Mouse (Mus musculus) CH12.LX (cell line): ENCODE data around the gene Snx4.

Experiments used
- CHD1 ChIP-seq: IDR thresholded peaks from 2 replicates; pipeline ENCODE4 v1.6.1; 2012; ENCODE audit warnings: low read depth, low read length, improper control_type of control experiment, inconsistent platforms
- CTCF ChIP-seq, 2 experiments: IDR thresholded peaks in 1 of 2; conservative IDR thresholded peaks in 1 of 2; 2 replicates each; pipeline ENCODE4 v1.5.1; 2011 to 2012; ENCODE audit warnings: low read depth in 2 of 2, low read length in 2 of 2, improper control_type of control experiment in 1 of 2, inconsistent platforms in 1 of 2, mild to moderate bottlenecking in 1 of 2, moderate library complexity in 1 of 2
- ELF1 ChIP-seq: IDR thresholded peaks from 2 replicates; pipeline ENCODE4 v1.6.1; 2014; ENCODE audit warnings: low read depth, mild to moderate bottlenecking, inconsistent platforms, low read length, improper control_type of control experiment
- EP300 ChIP-seq: IDR thresholded peaks from 2 replicates; pipeline ENCODE4 v1.6.1; 2011; ENCODE audit warnings: low read length, improper control_type of control experiment
- GABPA ChIP-seq: IDR thresholded peaks from 2 replicates; pipeline ENCODE4 v1.6.1; 2012; ENCODE audit warnings: low read depth, low read length, improper control_type of control experiment, inconsistent platforms; ENCODE audit not compliant: insufficient replicate concordance
- KAT2A ChIP-seq: IDR thresholded peaks from 2 replicates; pipeline ENCODE4 v1.6.1; 2012; ENCODE audit warnings: low read length, improper control_type of control experiment, inconsistent platforms; ENCODE audit not compliant: insufficient replicate concordance
- MAX ChIP-seq: IDR thresholded peaks from 2 replicates; pipeline ENCODE4 v1.6.1; 2011; ENCODE audit warnings: low read length, improper control_type of control experiment
- POLR2A ChIP-seq: IDR thresholded peaks from 2 replicates; pipeline ENCODE4 v1.6.1; 2011; ENCODE audit warnings: low read depth, mild to moderate bottlenecking, improper control_type of control experiment, low read length
- USF1 ChIP-seq: IDR thresholded peaks from 2 replicates; pipeline ENCODE4 v1.6.1; 2014; ENCODE audit warnings: low read depth, mild to moderate bottlenecking, inconsistent platforms, low read length, improper control_type of control experiment
- ZKSCAN1 ChIP-seq: IDR thresholded peaks from 2 replicates; pipeline ENCODE4 v1.6.1; 2012; ENCODE audit warnings: low read depth, inconsistent platforms, low read length, improper control_type of control experiment, borderline replicate concordance

DNA sequence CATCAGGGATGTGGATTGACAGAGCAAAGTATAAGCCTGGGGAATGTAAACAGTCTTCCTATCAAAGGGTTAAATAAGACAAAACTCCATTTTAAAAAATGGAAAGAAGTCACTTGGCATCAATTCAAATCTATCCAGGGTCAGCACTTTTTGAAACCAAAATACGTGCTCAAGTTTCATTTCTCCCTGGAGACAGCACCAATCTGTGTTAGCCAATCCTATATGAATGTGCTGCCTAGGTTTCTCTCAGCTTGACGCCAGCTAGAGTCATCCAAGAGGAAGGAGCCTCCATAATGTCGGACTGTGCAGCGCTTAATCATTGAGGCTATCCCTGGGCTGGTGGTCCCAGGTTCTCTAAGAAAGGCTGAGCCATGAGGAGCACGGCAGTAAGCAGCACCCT, 95.9 kb downstream of the Snx4 start:
- TF ChIP-seq ELF1 (no peak), POLR2A (no peak), MAX (no peak), GABPA (no peak), CTCF (conservative IDR thresholded peaks at IDR 0.05 in 1 of 2, IDR thresholded peaks at IDR 0.05 in 1 of 2; ENCODE audit: low read depth in 2 of 2, low read length in 2 of 2) (no peak), USF1 (no peak), CHD1 (no peak), KAT2A (no peak), ZKSCAN1 (no peak), EP300 (0 out of 2 replicates have a peak, but pooled peaks have one; percentile 9)
